Mouse (Mus musculus) ES-CJ7 (cell line): ENCODE measurements around the gene Hsd3b5.
"Not testable (repeated sequence)": the region's sequence is repeated elsewhere in the genome, so short reads cannot be mapped to it uniquely, and the experiment has no call there.

Experiments used
- DNase-seq: peaks from one replicate; pipeline ENCODE4 v3.0.0; 2011; ENCODE audit warnings: low read depth, low spot score

Gene Hsd3b5

GRCm38 (mm10) chr3:98630152-98630551 is at the start of gene Hsd3b5:
TSS of gene Hsd3b5 (minus strand) at chr3:98630252.
- no peak for DNase-seq

- no peak for DNase-seq
Observed at GRCm38 (mm10) chr3:98635145-98635544, 5.1 kb upstream of the Hsd3b5 start.

GRCm38 (mm10) chr3:98629633-98630032 is 419 bp downstream of the Hsd3b5 start:
- no peak for DNase-seq

GRCm38 (mm10) chr3:98616786-98617185 is 13.3 kb downstream of the Hsd3b5 start:
- DNase-seq, result not testable (repeated sequence)

GRCm38 (mm10) chr3:98616244-98616643 is 13.8 kb downstream of the Hsd3b5 start:
- not testable (repeated sequence) for DNase-seq

- DNase-seq, result not testable (repeated sequence)
Observed at GRCm38 (mm10) chr3:98614406-98614927, 15.6 kb downstream of the Hsd3b5 start.

GRCm38 (mm10) chr3:98613963-98614362 is 16.1 kb downstream of the Hsd3b5 start:
- DNase-seq, result no peak

GRCm38 (mm10) chr3:98613540-98613939 is 16.5 kb downstream of the Hsd3b5 start:
- DNase-seq, result not testable (repeated sequence)

GRCm38 (mm10) chr3:98588707-98589106 is 41.3 kb downstream of the Hsd3b5 start, which contains the start of gene Gm10681:
TSS of gene Gm10681 (minus strand) at chr3:98588807.
- no peak for DNase-seq

GRCm38 (mm10) chr3:98587721-98588120 is 42.3 kb downstream of the Hsd3b5 start:
- DNase-seq, result no peak

- not testable (repeated sequence) for DNase-seq
Observed at GRCm38 (mm10) chr3:98582622-98583021, 47.4 kb downstream of the Hsd3b5 start.

GRCm38 (mm10) chr3:98582202-98582601 is 47.9 kb downstream of the Hsd3b5 start:
- DNase-seq, result not testable (repeated sequence)

- DNase-seq, result not testable (repeated sequence)
Observed at GRCm38 (mm10) chr3:98581024-98581423, 49.0 kb downstream of the Hsd3b5 start.
